Comparison of ENCODE assay signal across 7 mouse cellular contexts in the genomic region with DNA sequence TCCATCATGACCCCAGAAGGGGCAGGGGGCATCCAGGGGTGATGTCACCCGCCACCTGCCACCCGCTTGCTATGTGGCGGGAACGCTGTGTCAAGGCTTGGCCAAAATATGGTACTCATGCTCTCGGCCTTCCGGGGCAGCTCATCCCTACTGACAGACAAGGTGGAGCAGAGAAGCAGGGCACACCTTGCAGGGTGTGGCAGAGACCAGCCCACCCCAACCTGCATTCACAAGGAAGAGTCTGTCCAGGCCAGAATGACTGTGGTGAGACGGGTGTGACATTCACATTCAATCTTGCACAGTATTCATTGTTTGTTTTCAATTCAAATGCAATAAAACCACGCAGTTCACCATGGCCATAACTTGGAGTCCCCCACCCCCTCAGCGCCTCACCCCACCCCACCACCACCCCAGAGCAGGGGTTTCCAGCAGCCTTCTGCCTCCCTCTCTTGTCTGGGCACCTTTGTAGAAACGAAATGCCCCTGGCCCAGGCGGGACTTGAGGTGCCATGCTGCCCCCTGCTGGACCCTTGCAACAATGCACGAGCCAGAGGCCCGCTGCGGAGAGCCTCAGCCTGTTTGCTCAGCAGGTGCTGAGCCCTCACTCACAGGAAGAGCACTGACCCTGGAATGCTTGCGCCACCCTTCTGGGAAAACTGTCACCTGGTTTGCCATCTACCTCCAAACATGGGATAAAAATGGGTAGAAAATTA. TPM values are rescaled to one million over a fixed set of nuclear protein-coding genes. Genes with fewer than 3 reads are reported as not detected.
A peak's percentile ranks its signal among the peaks of the same experiment; 100 is the strongest.
DNase-seq lines count a peak whose midpoint lies in the region; ATAC-seq and TF ChIP-seq lines count a peak whose summit lies in the region.

No protein-coding gene starts in this region.

- peak; percentile 39 for DNase-seq in adrenal gland, adult 8-10 months
- DNase-seq in embryo, embryonic 11 days: peak; percentile 92
- peak; percentile 66 for DNase-seq in kidney, adult 11 months
- peak; percentile 84 for DNase-seq in left cerebral cortex, postnatal 4 days
- peak; percentile 33 to 75 for DNase-seq in spleen, adult 2 months (ENCODE audit: low read depth in 1 of 2, low spot score in 2 of 2)

- peak; percentile 97 for TF ChIP-seq CTCF in spleen, adult 2 months (IDR thresholded peaks at IDR 0.05; ENCODE audit: extremely low read depth, insufficient read depth, insufficient read length, insufficient replicate concordance)

- TF ChIP-seq POLR2A in spleen, adult 2 months (IDR thresholded peaks at IDR 0.05; ENCODE audit: low read depth, low read length): no peak

- 45% methylated on average over 15 of the region's 15 CpGs for WGBS in midbrain, embryonic 16.5 days
- 45% methylated on average over 15 of the region's 15 CpGs for WGBS in spleen, adult 2 months

- no peak overlapping the region for H3K4me3 ChIP-seq in midbrain, embryonic 16.5 days (ENCODE audit: low read depth, low read length)
- H3K4me3 ChIP-seq in spleen, adult 2 months (ENCODE audit: extremely low read depth, insufficient read depth, insufficient read length): no peak overlapping the region

- H3K9ac ChIP-seq in midbrain, embryonic 16.5 days (ENCODE audit: low read depth, low read length): no peak overlapping the region

- ATAC-seq in granulocyte monocyte progenitor cell, adult 5-6 weeks (replicated peaks; ENCODE audit: poor library complexity, severe bottlenecking): peak; percentile 91
- peak; percentile 86; the same call in 1 of the 2 replicates for ATAC-seq in midbrain, embryonic 16.5 days

- H3K27me3 ChIP-seq in midbrain, embryonic 16.5 days (ENCODE audit: control insufficient read depth, insufficient read depth, low read depth, low read length): no peaks in the 10 kb centered on the region
- no peaks in the 10 kb centered on the region for H3K27me3 ChIP-seq in spleen, adult 2 months (ENCODE audit: control insufficient read depth, insufficient read depth, low read length)

- intact Hi-C loops in left cerebral cortex, postnatal 4 days (cut with DNase I): loop anchor here (2.0 kb wide), 1 partner anchor 327 kb away; the partner anchor contains the start of gene Zbp1

- no peaks in the 10 kb centered on the region for H3K4me1 ChIP-seq in midbrain, embryonic 16.5 days (ENCODE audit: control insufficient read depth, insufficient read depth, low read length)
- H3K4me1 ChIP-seq in spleen, adult 2 months (ENCODE audit: control insufficient read depth, insufficient read depth, insufficient read length): no peaks in the 10 kb centered on the region

- H3K36me3 ChIP-seq in midbrain, embryonic 16.5 days (ENCODE audit: control insufficient read depth, insufficient read depth, low read length): no peaks in the 10 kb centered on the region
- no peaks in the 10 kb centered on the region for H3K36me3 ChIP-seq in spleen, adult 2 months (ENCODE audit: control insufficient read depth, insufficient read depth, low read length)

- no peaks in the 10 kb centered on the region for H3K9me3 ChIP-seq in midbrain, embryonic 16.5 days (replicated peaks; ENCODE audit: control insufficient read depth, low read length, poor library complexity, severe bottlenecking)

- no peak overlapping the region for H3K27ac ChIP-seq in midbrain, embryonic 16.5 days (ENCODE audit: low read length)
- no peak overlapping the region for H3K27ac ChIP-seq in spleen, adult 2 months (ENCODE audit: insufficient read depth, low read length)

- no peak overlapping the region for H3K4me2 ChIP-seq in midbrain, embryonic 16.5 days (ENCODE audit: low read length)

RNA-seq across cellular contexts. Expression of gene 1700021F07Rik, which starts 23.8 kb away (rescaled TPM):
- not detected for total RNA-seq in adrenal gland, adult 8-10 months (2022)
- total RNA-seq in granulocyte monocyte progenitor cell, adult 5-6 weeks (2014; fragmentation: Nextera tagmentation): not detected in 2 replicates
- total RNA-seq in granulocyte monocyte progenitor cell, adult 5-6 weeks (2017): not detected in 2 replicates
- not detected for total RNA-seq in left cerebral cortex, postnatal 4 days (2021)
- polyA plus RNA-seq in midbrain, embryonic 16.5 days (2015; fragmentation: Nextera tagmentation; extraction: Ambion mirVana): not detected in 2 replicates
- not detected in 2 replicates for polyA plus RNA-seq in spleen, adult 2 months (2012; rRNA removed)

RNA-seq across cellular contexts. Expression of gene Ankrd60, which starts 32.0 kb away (rescaled TPM):
- total RNA-seq in adrenal gland, adult 8-10 months (2022): not detected
- not detected in 2 replicates for total RNA-seq in granulocyte monocyte progenitor cell, adult 5-6 weeks (2014; fragmentation: Nextera tagmentation)
- total RNA-seq in granulocyte monocyte progenitor cell, adult 5-6 weeks (2017): not detected in 2 replicates
- not detected for total RNA-seq in left cerebral cortex, postnatal 4 days (2021)
- polyA plus RNA-seq in midbrain, embryonic 16.5 days (2015; fragmentation: Nextera tagmentation; extraction: Ambion mirVana): not detected in 2 replicates
- not detected in 2 replicates for polyA plus RNA-seq in spleen, adult 2 months (2012; rRNA removed)

Comparison
In these comparisons a context has a peak if more than half of its experiments do, and no peak if none do; other contexts are left out.
1. DNase-seq: peak in every context shown above with its lines; median percentile 92 in embryo, embryonic 11 days; 84 in left cerebral cortex, postnatal 4 days; 66 in kidney, adult 11 months; 54 in spleen, adult 2 months; 39 in adrenal gland, adult 8-10 months.